Mouse (Mus musculus): Measurements from ENCODE around the gene Nmb.

DNA sequence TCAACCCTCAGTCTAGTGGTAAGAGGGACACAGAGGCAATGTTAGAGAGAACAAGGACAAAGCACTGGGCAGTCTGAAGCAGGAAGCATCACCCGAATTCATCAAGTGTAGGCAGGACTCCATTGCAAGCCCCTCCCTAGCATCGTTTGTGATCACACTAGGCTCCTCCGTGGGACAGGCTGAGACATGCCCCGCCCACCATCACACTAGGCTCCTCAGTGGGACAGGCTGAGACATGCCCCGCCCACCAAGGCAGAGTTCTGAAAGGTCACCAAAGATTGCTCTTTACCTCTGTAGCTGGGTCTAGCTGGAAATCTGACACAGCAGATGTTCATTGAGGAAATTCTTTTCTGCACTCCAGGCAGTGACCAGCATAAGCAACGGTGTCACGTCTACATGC lies 6.2 kb upstream of the Nmb start:
- TF ChIP-seq CTCF (IDR thresholded peaks at IDR 0.05; ENCODE audit: low read depth, low read length) (no peak), GATA1 (IDR thresholded peaks at IDR 0.05; ENCODE audit: borderline replicate concordance, low read length) (no peak), POLR2AphosphoS5 (IDR thresholded peaks at IDR 0.05; ENCODE audit: insufficient replicate concordance, low read depth, low read length) (no peak), TAL1 (conservative IDR thresholded peaks at IDR 0.05; ENCODE audit: low read depth, low read length) (no peak), GATA2 (IDR thresholded peaks at IDR 0.05; ENCODE audit: borderline replicate concordance, low read depth, low read length) (no peak)

Measured in G1E (cell line).